Mouse (Mus musculus) urinary bladder, adult 18-20 months (tissue): ENCODE measurements around the gene Zfp865.
"Not testable (repeated sequence)": the region's sequence is repeated elsewhere in the genome, so short reads cannot be mapped to it uniquely, and the experiment has no call there.

Experiments used
- DNase-seq, 2 experiments: peaks; one replicate each; pipeline ENCODE4 v3.0.0; 2022; ENCODE audit warnings: low spot score in 2 of 2, mixed read lengths in 2 of 2

Zfp865 gene

DNA sequence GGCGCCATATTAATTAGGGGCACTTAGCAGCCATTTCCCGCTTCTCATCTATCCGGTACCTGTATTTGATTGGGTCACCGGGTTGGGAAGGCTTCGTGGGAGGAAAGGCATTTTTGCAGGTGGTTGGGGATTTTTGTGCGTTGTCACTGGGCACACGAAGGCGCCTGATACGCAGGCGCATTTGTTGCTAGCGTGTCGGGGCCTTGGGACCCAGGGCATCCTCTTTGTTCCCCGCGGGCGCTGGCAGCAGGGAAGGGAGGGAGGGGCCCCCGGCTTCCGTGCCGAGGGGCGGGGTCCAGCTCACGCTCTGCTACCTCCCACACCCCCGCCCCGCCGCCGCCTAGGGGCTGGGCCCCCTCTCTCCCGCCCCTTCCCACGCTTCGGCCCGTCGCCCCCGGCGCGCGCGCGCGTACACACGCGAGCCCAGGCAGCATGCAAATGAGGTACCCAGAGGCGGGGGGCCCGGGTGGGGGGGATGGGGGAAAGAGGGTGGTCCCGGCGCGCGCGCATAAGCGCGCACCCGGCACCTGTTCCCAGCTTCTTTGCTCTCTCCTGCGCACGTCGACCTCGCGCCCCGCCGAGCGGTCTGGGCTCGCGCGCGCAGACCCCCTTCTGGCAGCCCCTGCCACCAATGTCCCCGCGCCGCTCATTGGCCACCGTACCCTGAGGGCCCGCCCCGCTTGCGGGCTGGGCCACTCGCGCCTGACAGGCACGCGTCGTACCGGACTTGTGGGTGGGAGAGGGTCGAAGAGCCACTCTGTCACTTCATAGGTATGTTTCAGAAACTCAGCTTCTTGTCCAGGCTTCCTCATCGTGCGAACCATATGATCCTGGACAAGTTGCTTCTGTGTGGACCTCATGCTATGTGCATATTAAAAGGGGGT is 4.8 kb upstream of the Zfp865 start, which contains the start of gene Gm44973:
Gm44973 (plus strand) TSS at position 379 of the 884 bp plus-strand sequence.
- DNase-seq, result peak; percentile 88 to 91

DNA sequence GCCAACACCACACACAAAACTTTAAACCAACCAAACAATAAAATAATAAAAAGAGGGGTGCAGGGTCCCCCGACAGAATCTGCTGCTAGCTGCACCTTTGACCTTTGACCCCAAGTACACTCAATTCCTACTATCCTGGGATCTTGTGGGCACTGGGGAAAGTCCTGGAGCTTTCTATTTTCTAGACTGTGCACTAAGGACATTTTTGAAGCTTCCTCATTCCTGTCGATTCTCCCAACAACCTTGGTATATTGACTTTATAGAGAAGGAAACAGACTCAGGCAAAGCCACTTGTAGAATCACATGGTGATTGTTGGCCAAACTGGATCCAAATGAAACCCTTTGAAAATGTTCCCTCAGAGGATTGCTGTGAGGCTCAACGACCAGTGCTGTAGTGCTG is 4.1 kb upstream of the Zfp865 start:
- DNase-seq, result no peak

DNA sequence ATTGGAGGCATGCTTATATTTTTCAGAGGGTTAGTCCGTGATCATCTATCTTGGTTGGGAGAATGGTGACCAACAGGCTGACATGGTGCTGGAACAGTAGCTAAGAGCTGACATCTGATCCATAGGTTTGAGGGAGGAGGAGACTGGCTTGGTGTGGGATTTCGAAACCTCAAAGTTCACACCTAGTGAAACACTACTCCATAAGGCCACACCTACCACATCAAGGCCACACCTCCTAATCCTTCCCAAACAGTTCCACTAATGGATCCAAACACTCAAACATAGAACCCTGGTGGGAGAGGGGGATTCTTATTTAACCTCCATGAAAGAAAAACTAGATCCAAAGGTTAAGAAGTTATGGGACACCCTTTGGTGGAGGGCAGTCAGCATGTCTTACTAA is 3.3 kb upstream of the Zfp865 start:
- no peak for DNase-seq

DNA sequence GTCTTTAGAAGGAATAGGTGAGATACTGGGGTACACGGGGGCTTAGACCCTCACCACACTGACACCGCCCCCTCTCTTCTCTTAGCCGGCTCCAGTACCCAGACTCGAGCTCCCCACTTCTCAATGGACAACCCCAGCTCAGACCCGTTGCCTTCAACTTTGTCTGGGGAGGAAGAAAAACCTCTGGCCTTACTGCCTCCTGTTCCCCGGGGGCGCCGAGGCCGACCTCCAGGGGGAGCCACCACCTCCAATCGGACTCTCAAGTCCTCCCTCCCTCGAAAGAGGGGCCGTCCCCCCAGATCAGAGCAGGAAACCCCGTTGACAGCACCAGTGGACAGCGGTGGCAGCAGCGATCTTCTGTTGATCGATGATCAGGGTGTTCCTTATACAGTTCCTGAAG is 2.8 kb upstream of the Zfp865 start:
- DNase-seq, result no peak

DNA sequence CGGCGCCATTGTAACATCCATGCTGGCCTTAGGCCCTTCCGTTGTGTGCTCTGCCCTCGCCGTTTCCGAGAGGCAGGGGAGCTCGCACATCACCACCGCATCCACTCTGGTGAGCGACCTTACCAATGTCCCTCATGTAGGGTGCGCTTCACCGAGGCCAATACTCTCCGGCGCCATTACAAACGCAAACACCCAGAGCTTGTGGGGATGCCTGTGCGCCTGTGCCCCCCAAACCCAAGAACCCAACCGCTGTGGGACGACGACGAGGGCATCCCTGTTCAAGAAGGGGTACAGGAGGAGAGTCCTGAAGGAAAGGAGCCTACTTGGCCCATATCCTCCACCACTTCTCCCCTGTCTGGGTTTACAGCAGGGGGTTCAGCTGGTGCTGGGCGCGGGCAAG is 2.2 kb upstream of the Zfp865 start:
- no peak for DNase-seq

DNA sequence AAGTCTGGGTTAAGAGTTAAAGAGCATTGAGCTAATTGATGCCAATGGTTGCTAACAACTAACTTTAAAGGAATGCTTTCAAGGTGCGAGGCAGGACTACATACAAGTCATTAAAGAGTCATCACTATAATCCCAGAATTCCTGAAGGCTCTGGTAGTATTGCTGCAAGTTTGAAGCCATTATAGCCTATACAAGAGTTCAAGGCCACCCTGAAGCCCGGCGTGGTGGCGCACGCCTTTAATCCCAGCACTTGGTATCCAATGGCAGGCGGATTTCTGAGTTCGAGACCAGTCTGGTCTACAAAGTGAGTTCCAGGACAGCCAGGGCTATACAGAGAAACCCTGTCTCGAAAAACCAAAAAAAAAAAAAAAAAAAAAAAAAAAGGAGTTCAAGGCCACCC is 600 bp upstream of the Zfp865 start:
- DNase-seq, result not testable (repeated sequence)

DNA sequence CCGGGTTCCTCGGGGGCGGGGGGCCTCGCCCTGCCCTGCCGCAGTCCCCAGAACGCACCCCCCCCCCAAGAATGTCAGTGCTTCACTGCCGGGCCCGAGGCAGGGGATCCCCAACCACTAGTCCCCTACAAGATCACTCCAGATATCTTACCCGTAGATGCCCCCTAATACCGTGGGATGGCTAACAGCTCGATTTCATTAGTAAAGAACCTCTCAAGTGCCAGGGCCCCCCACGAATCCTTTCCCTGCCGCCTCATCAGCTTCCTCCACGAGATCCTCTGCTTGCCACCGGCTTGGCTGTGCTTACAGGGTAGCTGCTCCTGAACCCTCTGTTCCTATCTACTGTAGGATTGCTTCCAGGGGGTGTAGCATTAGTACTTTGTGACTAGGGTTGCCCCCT is 509 bp downstream of the Zfp865 start:
- no peak for DNase-seq

DNA sequence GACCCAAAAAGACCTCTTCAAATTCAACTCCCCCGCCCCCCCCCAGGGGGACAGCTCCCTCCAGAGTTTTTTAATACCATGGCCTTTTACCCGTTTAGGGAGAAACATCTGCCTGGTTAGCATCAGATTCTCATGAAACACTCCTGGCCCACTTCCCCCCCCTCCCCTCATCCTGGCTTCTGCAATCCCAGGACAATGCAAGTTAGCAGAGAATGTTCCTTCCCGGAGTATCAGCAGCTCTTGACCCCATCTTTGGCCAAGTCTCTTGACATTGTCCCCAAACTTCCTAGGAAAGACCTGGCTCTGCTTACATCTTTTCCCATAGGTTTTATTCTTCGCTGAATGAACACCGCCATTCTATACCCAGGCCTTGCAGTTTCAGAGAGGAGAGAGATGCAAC is 1.0 kb downstream of the Zfp865 start:
- DNase-seq, result no peak

DNA sequence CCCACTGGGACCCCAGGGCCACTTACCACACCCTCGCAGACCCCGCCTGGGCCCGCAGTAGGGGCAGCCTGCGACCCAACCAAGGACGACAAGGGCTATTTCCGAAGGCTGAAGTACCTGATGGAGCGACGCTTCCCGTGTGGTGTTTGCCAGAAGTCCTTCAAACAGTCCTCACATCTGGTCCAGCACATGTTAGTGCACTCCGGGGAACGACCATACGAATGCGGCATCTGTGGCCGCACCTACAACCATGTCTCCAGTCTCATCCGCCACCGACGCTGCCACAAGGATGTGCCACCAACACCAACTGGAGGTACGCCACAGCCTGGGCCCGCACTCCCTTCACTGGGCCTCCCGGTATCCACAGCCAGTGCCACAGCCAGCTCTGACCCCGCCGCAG is 9.4 kb downstream of the Zfp865 start:
- DNase-seq, result no peak

DNA sequence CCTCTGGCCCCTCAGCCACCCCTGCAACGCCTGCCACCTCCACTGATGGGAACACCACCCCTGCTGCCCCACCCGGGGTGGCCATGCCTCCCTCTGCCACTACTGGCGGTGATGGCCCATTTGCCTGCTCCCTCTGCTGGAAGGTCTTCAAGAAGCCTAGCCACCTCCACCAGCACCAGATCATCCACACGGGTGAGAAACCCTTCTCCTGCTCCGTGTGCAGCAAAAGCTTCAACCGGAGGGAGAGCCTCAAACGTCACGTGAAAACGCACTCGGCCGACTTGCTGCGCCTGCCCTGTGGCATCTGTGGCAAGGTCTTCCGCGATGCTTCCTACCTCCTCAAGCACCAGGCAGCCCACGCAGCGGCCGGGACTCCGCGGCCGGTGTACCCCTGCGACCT is 9.8 kb downstream of the Zfp865 start:
- DNase-seq, result no peak

DNA sequence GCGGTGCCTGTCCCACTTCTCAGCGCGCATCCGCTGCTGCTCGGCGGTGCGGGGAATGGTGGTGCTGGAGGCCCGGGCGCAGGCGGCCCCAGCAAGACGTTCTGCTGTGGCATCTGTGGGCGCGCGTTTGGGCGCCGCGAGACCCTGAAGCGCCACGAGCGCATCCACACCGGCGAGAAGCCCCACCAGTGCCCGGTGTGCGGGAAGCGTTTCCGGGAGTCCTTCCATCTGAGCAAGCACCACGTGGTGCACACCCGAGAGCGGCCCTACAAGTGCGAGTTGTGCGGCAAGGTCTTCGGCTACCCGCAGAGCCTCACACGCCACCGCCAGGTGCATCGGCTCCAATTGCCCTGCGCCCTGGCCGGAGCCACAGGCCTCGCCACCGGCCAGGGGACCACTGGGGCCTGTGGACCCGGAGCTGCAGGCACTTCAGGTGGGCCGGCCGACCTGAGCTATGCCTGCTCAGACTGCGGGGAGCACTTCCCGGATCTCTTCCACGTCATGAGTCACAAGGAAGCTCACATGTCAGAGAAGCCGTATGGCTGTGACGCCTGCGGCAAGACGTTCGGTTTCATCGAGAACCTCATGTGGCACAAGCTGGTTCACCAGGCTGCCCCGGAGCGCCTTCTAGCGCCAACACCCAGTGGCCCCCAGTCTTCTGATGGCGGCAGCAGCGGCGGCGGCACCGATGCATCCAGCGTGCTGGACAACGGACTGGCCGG is 10.5 kb downstream of the Zfp865 start:
- no peak for DNase-seq

DNA sequence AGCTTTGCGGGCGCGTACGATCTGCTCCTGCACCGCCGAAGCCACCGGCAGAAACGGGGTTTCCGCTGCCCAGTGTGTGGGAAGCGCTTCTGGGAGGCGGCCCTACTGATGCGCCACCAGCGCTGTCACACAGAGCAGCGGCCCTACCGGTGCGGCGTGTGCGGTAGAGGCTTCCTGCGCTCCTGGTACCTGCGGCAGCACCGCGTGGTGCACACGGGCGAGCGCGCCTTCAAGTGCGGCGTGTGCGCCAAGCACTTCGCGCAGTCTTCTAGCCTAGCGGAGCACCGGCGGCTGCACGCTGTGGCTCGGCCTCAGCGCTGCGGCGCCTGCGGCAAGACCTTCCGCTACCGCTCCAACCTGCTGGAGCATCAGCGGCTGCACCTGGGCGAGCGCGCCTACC is 11.3 kb downstream of the Zfp865 start:
- DNase-seq, result no peak

DNA sequence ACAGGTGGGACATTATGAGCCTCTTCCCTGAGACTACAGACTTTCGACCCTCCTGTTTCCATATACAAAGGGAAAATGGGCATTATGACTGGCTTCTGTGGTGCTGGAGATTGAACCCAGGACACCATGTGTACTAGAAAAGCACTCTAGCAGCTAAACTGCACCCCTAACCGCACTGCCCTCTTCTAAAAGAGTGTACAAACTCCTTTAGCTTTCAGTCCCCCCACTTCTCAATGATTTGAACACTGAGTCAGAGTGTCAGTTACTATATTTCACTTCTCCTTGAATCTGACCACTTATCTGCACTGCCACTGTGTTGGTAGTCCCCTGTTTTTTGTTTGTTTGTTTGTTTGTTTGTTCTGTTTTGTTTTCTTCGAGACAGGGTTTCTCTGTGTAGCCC is 13.6 kb downstream of the Zfp865 start, which contains the start of gene 4632433K11Rik:
4632433K11Rik (plus strand) TSS at position 301 of the 400 bp plus-strand sequence.
- DNase-seq, result no peak

DNA sequence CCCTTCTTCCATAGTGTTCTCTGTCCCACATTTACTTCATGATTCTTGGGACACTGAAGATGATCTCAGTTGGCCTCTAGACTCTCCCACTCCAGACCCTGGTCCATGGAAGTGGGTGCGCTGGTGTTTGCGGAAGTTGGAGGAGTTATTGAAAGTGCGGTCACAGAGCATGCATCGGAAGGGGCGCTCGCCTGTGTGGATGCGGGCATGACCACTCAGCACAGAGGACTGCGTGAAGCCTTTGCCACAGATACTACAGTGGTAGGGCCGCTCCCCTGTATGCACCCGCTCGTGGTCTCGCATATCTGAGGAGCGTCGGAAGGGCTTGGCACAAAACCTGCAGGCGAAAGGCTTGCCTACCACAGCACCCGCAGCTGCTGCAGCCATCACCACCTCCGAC is 15.5 kb downstream of the Zfp865 start:
- no peak for DNase-seq

DNA sequence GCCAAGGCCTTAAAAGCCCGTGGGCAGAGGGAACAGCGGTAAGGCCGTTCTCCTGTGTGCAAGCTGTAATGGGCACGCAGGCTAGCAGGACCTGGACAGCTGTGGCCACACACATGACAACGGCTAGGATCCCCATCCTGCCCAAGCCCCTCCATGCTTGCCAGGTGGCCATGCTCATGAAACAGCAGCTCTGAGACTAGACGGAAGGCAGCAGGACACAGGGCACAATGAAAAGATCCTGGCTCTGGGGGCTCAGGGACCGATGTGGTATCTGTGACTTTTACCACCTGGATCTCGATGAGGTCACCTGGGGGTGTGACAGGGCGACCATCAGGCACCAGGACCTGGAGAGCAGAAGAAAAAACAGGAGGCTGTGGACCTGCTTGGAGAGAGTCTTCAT is 16.0 kb downstream of the Zfp865 start:
- no peak for DNase-seq

DNA sequence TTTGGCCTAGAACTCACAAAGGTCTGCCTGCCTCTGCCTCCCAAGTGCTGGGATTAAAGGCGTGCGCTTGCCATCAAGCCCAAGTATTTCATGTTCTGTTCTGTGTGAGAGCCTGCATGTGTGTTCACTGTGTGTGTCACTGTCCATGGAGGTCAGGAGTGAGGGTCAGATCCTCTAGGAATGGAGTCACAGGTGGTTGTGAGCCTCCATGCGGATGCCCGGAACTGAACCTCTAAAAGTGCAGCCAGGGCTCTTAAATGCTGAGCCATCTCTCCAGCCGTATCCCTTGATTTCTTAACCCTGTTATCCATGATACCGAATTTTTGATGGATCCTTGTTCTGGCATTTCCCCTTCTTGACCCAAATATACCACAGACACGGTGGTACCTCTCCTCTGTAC is 16.9 kb downstream of the Zfp865 start:
- no peak for DNase-seq

DNA sequence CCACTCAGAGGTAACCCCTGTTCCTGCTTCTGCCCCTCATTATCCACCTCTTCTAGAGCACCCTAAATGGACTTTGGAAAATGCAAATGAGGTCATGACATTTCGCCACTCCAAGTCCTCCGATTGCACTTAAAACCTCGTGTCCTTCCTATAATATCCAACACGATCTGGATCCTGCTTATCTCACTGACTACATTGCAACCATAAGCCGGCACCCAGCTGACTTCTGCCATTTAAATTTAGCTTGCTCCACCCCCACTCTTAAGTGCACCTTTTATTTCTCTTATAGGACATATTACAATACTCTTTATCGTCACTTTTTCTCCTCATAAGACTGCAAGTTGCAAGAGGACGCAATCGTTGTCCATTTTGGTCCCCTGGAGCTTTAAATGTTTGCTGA is 17.3 kb downstream of the Zfp865 start:
- DNase-seq, result no peak

DNA sequence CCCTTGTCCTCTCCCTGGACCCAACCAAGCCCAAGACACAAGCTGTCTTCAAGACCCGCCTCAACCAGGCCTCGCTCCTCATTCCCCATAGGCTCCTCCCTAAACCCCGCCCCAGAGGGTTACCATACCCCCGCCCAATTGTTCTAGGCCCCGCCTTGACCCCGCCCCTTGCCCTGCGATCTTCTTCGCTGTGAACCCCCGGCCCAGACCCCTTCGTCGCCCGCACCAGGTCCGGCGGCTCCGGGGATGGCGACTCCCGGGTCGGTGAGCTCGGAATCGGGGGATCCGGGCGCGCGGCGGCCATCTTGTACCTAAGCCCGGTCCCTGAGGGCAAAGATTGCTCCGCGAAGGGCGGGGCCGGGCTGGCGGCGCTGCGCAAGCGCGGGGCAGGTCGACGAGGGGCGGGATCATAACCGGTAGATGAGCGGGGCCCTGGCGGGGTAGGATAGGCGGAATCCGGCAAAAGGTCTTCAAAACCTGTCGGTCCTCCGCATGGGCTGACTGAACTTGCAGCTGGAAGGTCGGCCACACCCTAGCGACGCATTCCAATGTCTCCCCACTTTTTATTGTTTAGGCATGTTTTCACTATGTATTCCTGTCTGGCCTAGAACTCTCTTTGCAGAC is 18.0 kb downstream of the Zfp865 start, which contains the start of gene Zfp784:
Zfp784 (minus strand) TSS at position 338 of the 624 bp plus-strand sequence.
- DNase-seq, result peak; percentile 93 to 97

DNA sequence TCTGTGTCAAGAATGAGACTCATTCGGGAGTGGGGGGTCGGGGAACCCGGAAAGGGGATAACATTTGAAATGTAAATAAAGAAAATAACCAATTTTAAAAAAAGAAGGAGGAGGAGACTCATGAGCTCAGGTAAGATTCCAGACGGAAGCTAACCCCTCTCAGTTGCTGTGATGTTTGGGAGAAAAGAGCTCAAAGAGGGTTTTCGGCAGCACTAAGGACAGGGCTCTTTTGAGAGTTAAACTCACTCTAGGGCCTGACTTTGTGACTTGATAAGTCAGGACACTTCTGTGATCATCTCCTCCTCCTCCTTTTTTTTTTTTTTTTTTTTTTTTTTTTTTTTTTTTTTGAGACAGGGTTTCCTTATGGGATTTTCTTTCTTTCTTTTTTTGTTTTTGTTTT is 18.8 kb downstream of the Zfp865 start:
- no peak for DNase-seq

DNA sequence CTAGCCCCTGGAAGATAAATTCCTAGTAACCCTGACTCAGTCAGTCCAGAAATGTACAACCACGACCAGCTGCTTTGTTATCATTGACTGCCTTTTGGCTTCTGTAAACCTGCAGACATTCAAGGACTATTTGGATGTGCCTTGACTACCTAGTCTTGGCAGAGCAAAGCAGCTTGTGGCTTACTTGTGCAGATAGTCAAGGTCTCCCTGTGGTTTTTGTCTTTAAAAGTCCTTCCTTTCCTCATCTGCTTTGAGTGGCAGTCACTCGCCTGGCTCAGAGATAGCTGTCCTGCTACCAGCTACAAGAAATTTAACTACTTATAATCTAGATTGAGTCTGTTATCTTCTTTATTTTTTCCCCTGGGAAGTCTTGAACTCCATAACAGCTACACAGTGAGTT is 24.8 kb downstream of the Zfp865 start:
- no peak for DNase-seq

DNA sequence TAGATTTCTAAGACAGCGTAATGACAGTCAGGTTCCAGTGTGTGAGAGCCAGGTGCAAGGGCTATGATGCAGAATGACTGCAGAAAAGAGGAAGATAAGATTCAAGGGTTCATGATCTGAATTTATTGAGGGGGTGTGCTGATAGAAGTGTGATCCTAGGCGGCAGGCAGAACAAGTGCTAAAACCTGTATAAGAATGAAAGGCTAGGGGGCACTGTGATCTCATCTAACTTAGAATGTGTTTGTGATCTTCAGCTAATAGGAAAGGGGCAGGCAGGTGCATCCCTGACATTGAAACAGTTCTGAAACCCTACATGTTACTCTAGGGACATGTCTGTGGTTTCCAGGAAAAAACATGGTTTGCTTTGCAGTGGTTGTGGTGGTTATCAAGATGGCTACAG is 25.9 kb downstream of the Zfp865 start:
- DNase-seq, result no peak

DNA sequence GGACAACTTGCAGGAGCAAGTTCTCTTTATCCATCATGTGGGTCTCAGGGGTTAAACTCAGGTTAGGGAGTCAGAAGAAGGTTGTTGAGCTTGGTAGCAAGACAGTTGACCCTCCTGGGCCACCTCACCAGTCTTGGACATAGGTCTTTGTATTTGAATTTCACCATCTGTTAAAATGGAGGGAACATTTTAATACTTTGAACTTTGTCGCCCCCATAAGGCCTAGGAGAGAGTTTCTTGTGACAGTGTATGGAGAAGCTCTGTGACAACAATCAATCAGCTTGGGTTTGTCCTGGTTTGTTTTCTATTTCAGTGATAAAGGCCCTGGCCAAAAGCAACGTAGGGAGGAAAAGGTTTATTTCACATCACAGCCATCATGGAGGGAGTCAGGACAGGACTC is 27.1 kb downstream of the Zfp865 start:
- DNase-seq, result no peak
